Mouse (Mus musculus) common myeloid progenitor, adult 5-6 weeks (primary cell): ENCODE data around the gene 1700122O11Rik. TPM values are rescaled to one million over a fixed set of nuclear protein-coding genes. Genes with fewer than 3 reads are reported as not detected.
A peak's percentile ranks its signal among the peaks of the same experiment; 100 is the strongest.

Source experiments
- ATAC-seq: replicated peaks from 2 replicates; pipeline ENCODE4 v1.8.0; 2016; ENCODE audit warnings: low read depth, mild to moderate bottlenecking, moderate TSS enrichment, inconsistent platforms; ENCODE audit not compliant: poor library complexity, severe bottlenecking
- total RNA-seq: library from RNA; stranded (forward); fragments of 200-1000, 187-1606 nt; gene quantifications from 2 replicates; pipeline ENCODE4 v1.2.3, GENCODE M21; 2017

The 1700122O11Rik gene
- total RNA-seq, 1 experiment from 2014 or later = not detected

DNA sequence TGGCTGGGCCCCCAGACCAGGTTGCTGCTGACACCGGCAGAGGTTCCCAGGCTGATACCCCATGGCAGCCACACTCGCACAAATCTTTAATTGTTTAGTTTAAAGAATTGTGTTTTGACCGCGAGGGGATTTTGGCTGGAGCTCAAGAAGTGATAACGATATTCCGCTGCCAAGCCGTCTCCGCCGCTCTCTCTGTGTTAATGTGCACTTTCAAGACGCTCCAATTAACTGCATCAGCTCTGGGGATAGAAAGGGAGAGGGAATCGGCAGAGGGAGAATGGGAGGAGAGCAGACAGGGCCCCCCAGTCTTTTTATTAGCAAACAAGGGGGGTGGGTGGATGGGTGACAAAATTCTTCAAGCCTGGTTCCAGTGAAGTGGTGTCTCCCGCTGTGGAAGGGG is 8.9 kb downstream of the 1700122O11Rik start:
- ATAC-seq = no peak

DNA sequence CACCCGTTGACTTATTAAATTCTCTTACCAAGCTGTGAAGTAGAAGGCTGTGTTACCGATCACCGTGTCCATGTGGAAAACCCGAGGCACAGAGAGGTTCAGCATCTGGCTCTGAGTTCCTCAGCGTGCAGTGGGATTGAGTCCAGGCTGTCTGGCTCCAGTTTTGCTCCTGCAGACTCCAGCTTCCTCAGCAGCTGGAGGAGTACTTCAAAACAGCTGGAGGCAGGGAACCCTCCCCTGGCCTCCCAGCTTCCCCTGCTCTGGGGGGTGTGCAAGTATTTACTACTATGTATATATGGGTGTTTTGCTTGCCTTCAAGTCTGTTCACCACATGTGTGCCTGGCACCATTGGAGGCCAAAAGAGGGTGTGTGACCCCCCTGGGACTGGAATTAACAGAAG is 9.8 kb downstream of the 1700122O11Rik start:
- ATAC-seq = no peak

DNA sequence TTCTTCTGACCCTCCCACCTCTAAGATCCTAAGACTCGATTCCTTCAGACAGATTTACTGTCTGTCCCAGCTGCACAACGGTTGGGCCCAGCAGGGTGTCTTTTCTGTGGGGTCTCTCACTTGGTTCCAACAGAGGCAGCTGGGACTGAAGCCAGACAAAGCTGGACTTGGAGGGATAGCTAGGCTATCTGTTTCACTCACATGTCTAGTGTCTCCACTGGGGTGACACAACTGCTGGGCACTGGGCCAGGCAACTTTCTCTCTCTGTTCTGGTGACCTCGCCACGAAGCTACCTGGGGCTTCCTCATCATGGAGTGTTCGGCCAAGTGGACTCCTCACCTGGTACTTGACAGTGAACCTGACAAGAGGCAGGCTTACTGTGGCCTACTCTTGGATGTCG is 10.4 kb downstream of the 1700122O11Rik start:
- no peak for ATAC-seq

DNA sequence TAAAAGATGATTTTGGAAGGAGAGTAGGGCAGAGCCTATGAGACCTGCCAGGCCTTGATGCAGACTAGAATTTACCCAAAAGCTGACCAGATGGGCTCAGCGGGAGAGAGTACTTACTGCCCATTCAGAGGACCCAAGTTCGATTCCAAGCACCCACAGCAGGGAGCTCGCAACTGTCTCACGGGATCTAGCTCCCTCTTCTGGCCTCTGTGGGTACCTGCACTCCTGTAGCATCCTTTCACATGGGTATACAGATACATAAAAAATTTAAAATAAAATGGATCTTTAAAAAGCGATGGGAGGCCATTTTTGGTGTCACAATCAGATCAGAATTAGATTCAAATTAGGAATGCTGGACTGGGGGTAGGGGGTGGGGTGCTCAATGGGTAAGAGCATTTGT is 11.1 kb downstream of the 1700122O11Rik start:
- no peak for ATAC-seq

DNA sequence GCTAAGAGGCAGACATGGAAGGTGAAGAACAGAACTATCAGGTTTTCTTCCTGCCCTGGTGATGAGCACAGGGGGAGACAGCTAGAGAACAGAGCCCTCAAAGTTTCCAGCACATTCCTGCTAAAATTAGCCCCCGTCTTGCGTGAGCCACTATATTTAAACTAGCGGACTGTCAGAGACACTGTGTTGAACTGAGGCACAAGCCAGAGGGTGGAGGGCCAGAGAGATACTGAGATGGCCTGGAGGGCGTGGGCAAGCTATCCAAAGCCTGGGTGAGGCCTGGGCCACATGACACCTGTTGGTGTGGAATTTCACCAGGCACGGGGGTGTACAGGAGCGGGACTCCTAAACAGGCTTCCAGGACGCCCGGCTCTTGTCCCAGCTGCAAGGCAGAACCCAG is 14.0 kb downstream of the 1700122O11Rik start:
- ATAC-seq = no peak

DNA sequence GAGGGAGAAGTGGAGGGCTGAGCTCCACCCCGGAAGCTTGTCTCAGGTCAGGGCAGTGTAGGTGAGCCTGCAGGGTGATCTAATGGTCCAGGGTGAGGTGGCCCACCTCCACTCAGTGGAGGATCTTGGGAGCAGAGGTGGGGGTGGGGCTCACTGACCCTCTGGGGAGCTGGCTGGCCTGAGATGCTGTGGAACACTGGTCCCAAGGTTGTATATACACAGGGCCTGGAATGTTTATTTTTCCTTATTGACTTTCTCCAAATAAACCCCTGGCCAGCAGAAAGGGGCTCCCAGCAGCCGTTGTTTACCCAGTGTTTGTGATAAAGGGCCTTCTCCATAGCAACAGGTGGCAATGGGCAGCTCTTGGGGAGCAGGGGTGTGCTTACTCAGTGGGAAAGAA is 18.5 kb downstream of the 1700122O11Rik start:
- ATAC-seq = no peak

DNA sequence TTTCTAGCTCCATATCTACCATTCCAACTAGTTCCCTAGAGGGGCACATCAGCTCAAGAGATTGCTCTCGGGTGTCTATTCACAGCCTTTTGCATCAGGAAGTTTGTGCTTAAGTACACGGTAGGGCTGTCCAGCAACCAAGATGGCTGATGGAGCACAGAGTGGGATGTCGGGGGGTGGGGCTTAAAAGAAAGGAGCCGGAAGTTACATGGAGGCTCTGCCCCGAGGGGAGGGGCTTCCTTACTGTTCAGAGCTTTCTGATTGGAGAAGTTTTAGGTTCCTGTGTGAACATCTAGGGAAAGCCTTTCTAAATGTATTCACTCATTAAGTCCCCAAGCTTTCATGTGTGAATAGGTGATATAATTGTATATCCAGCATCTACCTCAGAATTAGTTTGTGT is 21.5 kb downstream of the 1700122O11Rik start:
- no peak for ATAC-seq

DNA sequence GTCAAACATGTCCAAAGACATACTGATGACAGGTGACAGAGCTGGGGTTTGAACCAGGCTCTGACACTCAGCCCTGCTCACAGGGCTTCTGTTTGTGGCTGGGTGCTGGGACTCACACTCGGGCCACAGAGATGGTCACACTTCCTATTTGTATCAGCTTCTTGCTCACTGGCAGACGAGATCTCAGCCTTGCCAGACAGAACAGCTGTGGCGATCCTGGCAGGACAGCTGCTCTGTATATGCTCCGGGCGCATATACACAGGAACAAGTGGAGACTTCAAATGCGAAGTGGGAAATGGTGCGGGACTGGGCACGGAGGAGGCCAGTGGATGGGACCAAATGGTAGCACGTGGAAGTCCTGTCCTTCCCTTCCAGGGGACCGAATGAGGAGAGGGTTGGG is 25.5 kb downstream of the 1700122O11Rik start:
- no peak for ATAC-seq

DNA sequence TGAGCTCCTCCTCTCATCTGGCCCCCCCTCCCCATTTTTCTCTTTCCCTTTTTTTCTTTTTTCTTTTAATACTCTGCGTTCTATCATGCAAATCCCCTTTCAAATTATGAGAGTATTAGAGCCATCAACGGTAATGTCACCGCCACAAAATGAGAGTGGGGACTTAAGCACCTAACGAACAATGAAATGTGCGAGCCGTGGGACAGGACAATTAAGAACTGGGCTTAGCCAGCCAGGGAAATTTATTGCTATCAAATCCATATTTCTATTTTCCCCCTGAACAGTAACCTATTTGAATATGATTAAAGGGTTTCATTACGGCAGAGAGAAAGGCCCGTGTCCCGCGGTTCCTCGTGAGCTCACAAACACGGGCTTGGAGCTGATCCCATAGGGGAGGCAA is 27.0 kb downstream of the 1700122O11Rik start:
- no peak for ATAC-seq

DNA sequence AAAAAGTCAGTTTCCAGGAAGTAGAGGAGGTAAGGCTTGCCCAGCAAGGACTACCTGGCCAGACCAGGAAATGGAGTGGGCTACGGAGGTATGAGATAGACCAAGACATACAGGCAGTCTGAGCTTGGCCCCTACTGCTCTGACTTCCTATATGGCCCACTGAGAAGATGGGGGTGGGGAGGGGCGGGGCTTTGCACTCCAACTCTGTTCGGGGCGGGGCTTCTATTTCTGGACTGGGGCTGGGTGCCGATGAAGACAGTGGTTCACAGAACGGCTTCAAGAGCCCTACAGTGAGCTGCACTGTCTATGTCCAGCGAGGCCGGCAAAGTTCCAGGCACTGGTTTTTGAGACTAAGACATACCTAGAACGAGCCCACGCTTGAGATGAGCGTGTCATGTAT is 27.8 kb downstream of the 1700122O11Rik start:
- no peak for ATAC-seq

DNA sequence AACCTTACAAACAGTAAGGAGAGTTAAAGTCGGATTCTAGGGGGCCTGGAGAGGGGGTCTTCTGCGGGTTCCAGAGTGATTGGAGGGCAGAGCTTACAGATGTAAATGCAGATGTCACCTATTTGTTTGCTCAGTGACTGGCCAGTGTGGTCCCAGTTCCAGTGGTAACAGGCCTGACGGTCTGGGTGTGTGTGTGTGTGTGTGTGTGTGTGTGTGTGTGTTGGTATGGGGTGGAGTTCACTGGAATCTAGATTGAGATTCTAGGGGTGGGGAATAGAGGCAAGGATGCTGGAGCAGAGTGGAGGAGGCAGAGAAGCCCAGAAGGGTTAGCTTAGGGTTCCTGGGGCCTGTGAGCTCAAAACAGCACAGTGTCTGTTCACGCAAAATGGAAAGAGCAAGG is 32.3 kb downstream of the 1700122O11Rik start:
- ATAC-seq = no peak

DNA sequence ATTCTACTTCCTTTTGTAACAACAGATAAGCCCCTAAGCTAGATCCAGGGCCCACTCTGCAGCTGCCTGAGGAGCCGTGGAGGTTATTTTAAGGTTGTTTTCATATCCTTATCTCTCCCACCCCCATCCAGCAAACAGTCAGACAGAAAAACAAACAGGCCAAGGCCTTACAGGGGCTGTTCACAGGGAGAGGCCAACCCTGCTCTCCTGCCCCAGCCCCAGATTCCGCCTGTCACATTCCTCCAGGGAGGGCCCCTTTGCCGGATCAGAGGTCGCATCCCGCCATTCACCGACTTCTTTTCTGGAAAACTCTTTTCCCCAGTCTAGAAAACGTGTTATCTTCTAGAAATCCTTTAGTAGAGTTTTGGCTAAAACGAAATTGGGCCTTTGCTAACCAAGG is 33.0 kb downstream of the 1700122O11Rik start:
- ATAC-seq = 0 out of 2 replicates have a peak, but pooled peaks have one; percentile 6

DNA sequence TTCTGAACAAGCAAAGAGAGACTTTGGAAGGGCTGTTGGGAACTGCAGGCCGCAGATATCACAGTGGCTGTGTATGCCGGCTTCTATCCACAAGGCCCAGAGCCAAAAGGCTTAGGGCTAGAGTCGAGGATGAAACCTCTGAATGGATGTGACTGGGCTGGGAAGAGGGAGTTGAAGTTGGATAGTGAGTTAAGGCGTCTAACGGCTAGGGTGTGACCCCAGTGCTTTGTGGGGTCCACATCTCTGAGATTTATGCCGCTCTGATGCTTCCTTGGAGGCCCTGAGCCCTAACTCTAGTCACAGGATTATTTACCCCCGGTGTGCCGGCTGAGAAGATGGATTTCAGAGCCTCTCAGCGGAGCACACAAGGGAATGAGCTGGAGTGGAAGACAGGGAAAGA is 33.5 kb downstream of the 1700122O11Rik start:
- ATAC-seq = no peak

DNA sequence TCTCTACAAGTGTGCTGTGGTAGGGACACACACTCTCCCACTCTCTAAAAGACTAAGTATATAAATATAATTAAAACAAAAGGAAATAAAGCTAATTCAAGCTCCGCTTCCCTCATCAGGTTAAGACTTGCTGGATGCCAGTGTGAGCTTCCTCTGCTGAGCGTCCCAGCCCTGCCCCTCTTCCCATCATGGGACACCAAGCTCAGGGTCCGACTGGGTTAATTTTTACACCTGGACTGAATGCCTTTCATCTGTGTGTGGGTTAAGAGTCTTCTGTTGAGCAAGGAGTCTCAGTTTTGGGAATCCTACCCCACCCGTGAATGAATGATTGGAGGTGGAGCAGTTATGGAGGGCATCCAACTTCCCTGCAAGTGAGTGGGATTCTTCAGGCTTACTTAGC is 35.6 kb downstream of the 1700122O11Rik start:
- no peak for ATAC-seq

DNA sequence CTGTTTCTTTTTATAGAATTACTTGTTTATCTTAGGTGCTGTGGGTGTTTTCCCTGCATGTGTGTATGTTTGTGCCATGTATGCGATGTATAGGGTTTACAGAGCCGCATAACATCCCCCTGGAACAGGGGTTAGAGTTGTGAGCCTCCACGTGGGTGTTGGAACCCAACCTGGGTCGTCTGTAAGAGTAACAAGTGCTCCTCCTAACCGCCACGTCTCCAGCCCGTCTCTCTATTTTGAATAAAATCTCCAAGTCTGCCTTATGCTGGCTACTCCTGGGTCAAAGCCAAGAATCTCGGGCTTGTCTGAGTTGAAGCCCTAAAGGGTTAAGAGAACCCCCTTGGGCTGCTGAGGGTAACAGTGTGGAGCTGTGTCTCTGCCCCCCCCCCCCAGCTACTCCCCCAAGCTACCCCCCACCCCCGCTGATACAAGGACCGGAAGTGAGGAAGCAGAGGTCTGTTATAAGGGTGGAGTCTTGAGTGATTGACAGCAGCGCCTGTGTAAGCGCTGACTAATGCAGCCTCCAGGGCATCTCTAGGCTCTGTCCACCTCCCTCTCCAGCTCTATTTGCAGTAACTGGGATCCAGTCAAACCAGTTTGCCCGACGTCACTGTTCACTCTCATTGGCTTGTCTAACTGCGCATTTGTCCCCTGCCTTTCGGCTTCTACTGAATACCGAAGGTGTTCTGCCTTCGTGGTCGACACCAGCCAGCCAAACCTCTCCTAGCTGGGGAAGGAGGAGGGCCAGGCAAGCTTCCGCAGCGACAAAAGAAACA is 36.3 kb downstream of the 1700122O11Rik start:
- peak; percentile 85 for ATAC-seq

DNA sequence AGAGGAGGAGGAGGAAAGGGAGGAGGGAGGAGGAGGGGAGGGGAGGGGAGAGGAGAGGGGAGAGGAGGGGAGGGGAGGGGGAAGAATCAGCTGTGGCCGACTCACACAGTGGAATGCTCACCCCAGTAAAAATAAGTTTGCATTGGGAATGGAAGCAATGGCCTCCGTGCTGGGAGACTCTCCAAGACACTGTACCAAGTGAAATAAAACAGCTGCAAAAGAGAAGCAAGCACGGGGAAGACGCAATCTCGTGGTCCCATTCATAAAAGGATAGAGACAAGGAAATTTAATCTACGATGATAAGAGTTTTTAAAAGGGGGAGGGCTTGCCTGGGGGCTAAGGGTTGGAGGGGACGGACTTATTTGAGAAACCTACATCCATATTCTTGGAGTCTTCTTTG is 36.9 kb downstream of the 1700122O11Rik start:
- no peak for ATAC-seq

DNA sequence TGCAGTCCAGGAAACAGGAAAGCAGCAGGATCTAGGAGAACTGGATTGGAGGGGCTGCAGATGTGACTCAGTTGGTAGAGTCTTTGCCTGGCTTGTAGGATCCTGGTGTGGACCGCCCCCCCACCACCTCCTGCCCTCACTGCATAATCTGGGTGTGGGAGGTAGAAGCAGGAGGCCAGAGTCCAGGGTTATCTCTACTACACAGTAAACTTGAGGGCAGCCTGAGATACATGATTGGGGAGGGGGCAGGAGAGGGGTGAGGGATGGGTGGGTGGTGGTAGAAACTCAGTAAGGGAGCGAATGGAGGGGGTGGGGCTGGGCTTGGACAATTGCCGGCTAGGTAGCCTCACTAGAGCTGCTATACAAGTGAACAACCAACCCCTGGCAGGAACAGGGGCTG is 38.3 kb downstream of the 1700122O11Rik start:
- ATAC-seq = no peak

DNA sequence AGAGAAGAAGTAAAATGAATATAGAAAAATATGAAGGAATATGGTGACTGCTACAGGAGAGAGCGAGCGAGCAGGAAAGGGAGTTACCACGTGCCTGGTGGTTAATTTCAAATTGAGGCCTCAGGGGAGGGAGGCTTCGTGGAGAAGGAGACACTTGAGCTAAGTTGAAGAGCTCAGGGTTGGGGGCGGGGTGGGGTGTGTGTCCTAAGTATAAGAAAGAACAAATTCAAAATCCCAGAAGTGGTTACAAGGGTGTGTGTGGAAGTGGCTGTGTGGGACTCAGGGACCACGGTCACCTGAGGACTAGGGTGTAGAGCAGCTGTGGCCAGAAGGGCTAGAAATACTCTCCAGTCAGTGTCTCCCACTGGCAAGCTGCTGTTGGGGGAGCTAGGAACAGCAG is 38.7 kb downstream of the 1700122O11Rik start:
- no peak for ATAC-seq

DNA sequence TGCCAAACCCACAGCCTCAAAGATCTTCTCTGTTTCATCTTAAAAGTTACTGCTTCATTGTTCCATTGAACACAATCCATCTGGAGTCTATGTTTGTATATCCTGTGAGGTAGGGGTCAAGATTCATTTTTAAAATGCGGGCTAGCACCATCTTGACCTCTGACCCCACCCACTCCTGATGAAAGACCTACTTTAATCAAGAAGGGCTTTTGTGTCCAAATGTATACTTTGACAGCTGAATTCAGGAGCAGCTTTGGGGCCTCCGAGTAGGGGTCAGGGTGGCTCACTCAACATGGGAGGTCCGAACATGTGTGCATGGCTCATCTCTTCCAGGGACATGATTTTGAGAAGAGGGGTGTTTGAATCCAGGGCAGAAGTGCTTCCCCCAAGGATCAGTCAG is 40.3 kb downstream of the 1700122O11Rik start:
- ATAC-seq = no peak

DNA sequence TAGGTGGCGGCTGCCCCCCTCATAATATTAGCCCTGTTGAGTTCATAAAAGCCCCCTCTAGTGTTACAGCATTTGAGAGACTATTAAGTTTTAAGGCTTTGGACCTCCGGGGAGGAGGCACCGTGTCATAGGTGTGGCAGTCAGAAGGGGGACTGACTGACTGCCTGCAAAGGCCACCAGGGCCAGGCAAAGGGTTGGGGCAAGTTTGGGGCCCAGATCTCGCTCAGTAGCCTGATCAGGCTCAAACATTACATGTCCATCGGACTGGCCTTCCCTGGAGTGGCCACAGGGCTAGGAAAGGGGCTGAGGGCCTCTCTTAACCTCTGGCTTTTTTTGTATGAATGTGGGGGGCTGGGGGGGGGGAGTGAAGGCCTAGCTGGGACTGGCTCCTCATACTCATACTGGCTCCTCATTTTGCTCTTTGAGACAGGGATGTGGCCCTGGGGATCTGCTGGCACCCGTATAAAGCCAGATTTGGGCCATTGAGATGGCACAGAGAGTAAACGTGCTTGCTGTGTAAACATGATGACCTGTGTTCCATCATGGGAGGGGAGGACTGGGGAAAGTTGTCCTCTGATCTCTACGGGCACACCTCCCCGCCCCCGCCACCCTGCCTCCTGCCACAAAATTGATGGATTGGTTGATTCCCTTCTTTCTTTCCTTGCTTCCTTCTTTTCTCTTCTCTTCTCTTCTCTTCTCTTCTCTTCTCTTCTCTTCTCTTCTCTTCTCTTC is 47.5 kb downstream of the 1700122O11Rik start:
- peak; percentile 30; the same call in 1 of the 2 replicates for ATAC-seq

DNA sequence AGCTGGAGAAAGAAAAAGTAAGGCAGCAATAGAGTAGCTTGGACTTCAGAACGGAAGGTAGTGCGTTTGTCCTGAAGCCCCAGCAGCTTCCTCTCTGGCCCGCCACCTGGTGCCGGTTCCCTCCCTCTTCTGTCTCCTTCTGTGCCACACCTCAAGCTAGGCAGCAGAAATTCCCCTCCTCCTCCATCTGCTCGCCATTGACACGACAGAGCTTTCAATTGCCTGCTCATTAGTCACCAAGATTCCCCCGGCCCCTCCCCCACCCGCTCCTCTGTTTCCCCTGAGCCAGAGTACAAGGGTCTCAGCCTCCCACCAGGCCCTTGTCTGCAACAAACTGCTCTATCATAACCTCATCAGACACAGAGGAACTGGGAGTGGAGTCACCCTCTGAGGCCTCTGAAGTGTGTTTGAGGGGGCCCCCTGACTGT is 48.1 kb downstream of the 1700122O11Rik start:
- ATAC-seq = peak; percentile 70

DNA sequence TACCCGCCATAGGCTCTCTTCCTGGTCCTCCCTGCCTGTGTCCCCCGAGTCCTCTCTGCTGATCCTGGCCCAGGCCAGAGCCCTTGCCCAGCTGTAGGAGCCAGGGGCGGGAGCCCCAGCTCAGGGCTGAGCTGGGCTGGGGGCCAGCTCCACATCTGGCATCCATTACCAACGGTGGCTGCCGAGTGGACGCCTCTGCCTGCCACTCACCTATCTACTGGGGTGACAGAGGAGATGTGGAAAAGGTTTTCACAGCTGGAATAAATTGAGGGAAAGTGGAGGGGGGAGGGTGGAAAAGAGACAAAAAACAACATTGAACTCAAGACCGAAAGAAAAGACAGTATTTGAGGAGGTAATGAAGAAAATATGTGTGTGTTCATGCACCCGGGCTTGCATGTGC is 49.3 kb downstream of the 1700122O11Rik start:
- no peak for ATAC-seq
